In genomic region chr8:120561539-120562435, GRCm38 (mm10) we compare ENCODE assay signal across 9 mouse cellular contexts. TPM values are rescaled to one million over a fixed set of nuclear protein-coding genes. Genes with fewer than 3 reads are reported as not detected.
DNase-seq lines count a peak whose midpoint lies in the region; ATAC-seq and TF ChIP-seq lines count a peak whose summit lies in the region.
"Had no signal": no experiment of that assay in that cellular context is flagged by ENCODE, and none has a peak within 500 bp of the region (broad histone marks: within the 10 kb centered on the region; RNA-seq: fewer than 3 reads in every experiment).

No protein-coding gene starts in this region.

- no peak for TF ChIP-seq EP300 in liver, embryonic 14.5 days (IDR thresholded peaks at IDR 0.05; ENCODE audit: low read depth)

- H3K4me2 ChIP-seq in forebrain, embryonic 11.5 days (ENCODE audit: low read depth, low read length, severe bottlenecking): no peak overlapping the region
- H3K4me2 ChIP-seq in liver, embryonic 14.5 days (ENCODE audit: low read depth): no peak overlapping the region
- H3K4me2 ChIP-seq: limb, embryonic 15.5 days had no signal

- peak overlapping the region; percentile 97 for H3K27ac ChIP-seq in layer of hippocampus, adult 2 months
- H3K27ac ChIP-seq in forebrain, embryonic 11.5 days (ENCODE audit: low read depth, low read length): peak overlapping the region; percentile 87; the same call in 1 of the 2 replicates
- no peak overlapping the region for H3K27ac ChIP-seq in liver, embryonic 14.5 days

- peak in 1 of 2 experiments; percentile 70 for DNase-seq in layer of hippocampus, adult 2 months (ENCODE audit: low spot score in 2 of 2)
- DNase-seq in layer of hippocampus, adult 9-10 months (ENCODE audit: low spot score): no peak
- DNase-seq in G1E (ENCODE audit: low spot score): no peak
- no peak for DNase-seq in forebrain, embryonic 11.5 days (ENCODE audit: low spot score)
- no peak for DNase-seq in liver, embryonic 14.5 days (ENCODE audit: low read depth in 3 of 3, low spot score in 3 of 3)
- peak; percentile 69 to 70 for DNase-seq in thymus, postnatal 36 days
- DNase-seq in adrenal gland, adult 2 months: no peak
- DNase-seq in spleen, adult 12 weeks (ENCODE audit: low spot score): no peak

- no peak overlapping the region; the same call in 1 of the 2 replicates for H3K9ac ChIP-seq in forebrain, embryonic 11.5 days (ENCODE audit: low read length)
- H3K9ac ChIP-seq in liver, embryonic 14.5 days (replicated peaks): no peak overlapping the region
- H3K9ac ChIP-seq: limb, embryonic 15.5 days had no signal

- H3K9me3 ChIP-seq in G1E (replicated peaks): no peaks in the 10 kb centered on the region
- H3K9me3 ChIP-seq in forebrain, embryonic 11.5 days (ENCODE audit: control insufficient read depth, low read length): no peaks in the 10 kb centered on the region
- H3K9me3 ChIP-seq in liver, embryonic 14.5 days (ENCODE audit: control insufficient read depth, low read length): no peaks in the 10 kb centered on the region
- H3K9me3 ChIP-seq: limb, embryonic 15.5 days had no signal

- H3K4me3 ChIP-seq in layer of hippocampus, adult 2 months: no peak overlapping the region
- H3K4me3 ChIP-seq in G1E (ENCODE audit: low read depth, low read length): no peak overlapping the region
- no peak overlapping the region for H3K4me3 ChIP-seq in forebrain, embryonic 11.5 days (ENCODE audit: low read depth, low read length)
- H3K4me3 ChIP-seq in liver, embryonic 14.5 days (ENCODE audit: insufficient read depth in 1 of 2, low read depth in 2 of 2, low read length in 2 of 2): no peak overlapping the region
- H3K4me3 ChIP-seq: limb, embryonic 15.5 days had no signal

- 82% methylated on average over 22 of the region's 22 CpGs for WGBS in forebrain, embryonic 11.5 days
- 77% methylated on average over 22 of the region's 22 CpGs for WGBS in liver, embryonic 14.5 days (ENCODE audit: insufficient replicate concordance)

- peaks cover 99% of the 10 kb centered on the region for H3K36me3 ChIP-seq in G1E (replicated peaks)
- H3K36me3 ChIP-seq in forebrain, embryonic 11.5 days (ENCODE audit: control insufficient read depth, insufficient read depth, low read length): no peaks in the 10 kb centered on the region; the same call in 1 of the 2 replicates
- peaks cover 65% of the 10 kb centered on the region for H3K36me3 ChIP-seq in liver, embryonic 14.5 days (replicated peaks; ENCODE audit: control insufficient read depth, insufficient read depth, low read depth)

- no peaks in the 10 kb centered on the region; the same call in 1 of the 2 replicates for H3K27me3 ChIP-seq in G1E (ENCODE audit: insufficient read depth, low read length)
- H3K27me3 ChIP-seq in forebrain, embryonic 11.5 days (ENCODE audit: control insufficient read depth, insufficient read depth, low read length): no peaks in the 10 kb centered on the region
- H3K27me3 ChIP-seq in liver, embryonic 14.5 days (ENCODE audit: control insufficient read depth, insufficient read depth, low read length): no peaks in the 10 kb centered on the region
- H3K27me3 ChIP-seq: limb, embryonic 15.5 days had no signal

- H3K4me1 ChIP-seq in G1E (ENCODE audit: insufficient read depth, low read depth, low read length): peaks cover 58% of the 10 kb centered on the region
- H3K4me1 ChIP-seq in forebrain, embryonic 11.5 days (replicated peaks; ENCODE audit: control insufficient read depth, insufficient read depth, low read length): peaks cover 87% of the 10 kb centered on the region
- peaks cover 0 to 3% of the 10 kb centered on the region in 2 experiments; a peak in 1 of 4 replicates for H3K4me1 ChIP-seq in liver, embryonic 14.5 days (replicated peaks; ENCODE audit: control insufficient read depth in 2 of 2, insufficient read depth in 2 of 2, low read length in 1 of 2)

- ATAC-seq in G1E (ENCODE audit: extremely low read depth, insufficient number of reproducible peaks, low FRiP score, poor library complexity, severe bottlenecking): no peak
- no peak for ATAC-seq in forebrain, embryonic 11.5 days (replicated peaks; ENCODE audit: low FRiP score)
- no peak for ATAC-seq in liver, embryonic 14.5 days (ENCODE audit: insufficient read depth)

- peak; percentile 80 for TF ChIP-seq CTCF in layer of hippocampus, adult 2 months (conservative IDR thresholded peaks at IDR 0.05)
- 0 out of 2 replicates have a peak, but pooled peaks have one; percentile 21 for TF ChIP-seq CTCF in G1E (IDR thresholded peaks at IDR 0.05; ENCODE audit: low read depth, low read length)
- TF ChIP-seq CTCF in liver, embryonic 14.5 days (IDR thresholded peaks at IDR 0.05; ENCODE audit: low read depth): peak; percentile 77

RNA-seq across cellular contexts. Expression of gene Gins2, which starts 27.3 kb away (rescaled TPM):
- 1 to 10 TPM; 5.2 to 6.2 TPM for total RNA-seq in layer of hippocampus, adult 2 months (2021)
- total RNA-seq in G1E (2014; fragmentation: Nextera tagmentation) (34.6 and 43.9 TPM in 2 replicates), G1E (2017) (11.3 and 27.9 TPM in 2 replicates)
- 49.8 and 83.4 TPM in 2 replicates for polyA plus RNA-seq in G1E (2012)
- 105 and 115 TPM in 2 replicates for polyA plus RNA-seq in forebrain, embryonic 11.5 days (2014; fragmentation: Nextera tagmentation; extraction: Ambion mirVana)
- 31.5 and 37.5 TPM in 2 replicates for polyA plus RNA-seq in liver, embryonic 14.5 days (2012; rRNA removed)
- 63.4 and 63.7 TPM in 2 replicates for polyA plus RNA-seq in liver, embryonic 14.5 days (2014; fragmentation: Nextera tagmentation; extraction: Ambion mirVana)
- 1 to 10 TPM; 3.8 to 5.7 TPM for total RNA-seq in adrenal gland, adult 2 months (2021)
- polyA plus RNA-seq in adrenal gland, adult 2 months (2012; rRNA removed): 7.8 and 8.7 TPM in 2 replicates

Comparison
In these comparisons a context has a peak if more than half of its experiments do, and no peak if none do; other contexts are left out.
1. DNase-seq: peak in thymus, postnatal 36 days (2 of 2); none in layer of hippocampus, adult 9-10 months (single experiment), G1E (single experiment), forebrain, embryonic 11.5 days (single experiment), liver, embryonic 14.5 days (0 of 3), adrenal gland, adult 2 months (single experiment) and spleen, adult 12 weeks (single experiment).
2. CTCF ChIP-seq: peak in every context shown above with its lines; median percentile 80 in layer of hippocampus, adult 2 months; 77 in liver, embryonic 14.5 days; 21 in G1E.